Mouse (Mus musculus) retina, embryonic 14.5 days (tissue): ENCODE data around the gene Slc6a17.

Experiments used
- DNase-seq: peaks from one replicate; pipeline ENCODE4 v3.0.0-alpha.2; 2015; ENCODE audit warnings: low spot score

The Slc6a17 gene

GRCm38 (mm10) chr3:107517631-107518108 lies at the start of gene Slc6a17:
TSS of gene Slc6a17 (minus strand) at chr3:107518018.
- DNase-seq = peak; percentile 74

DNA sequence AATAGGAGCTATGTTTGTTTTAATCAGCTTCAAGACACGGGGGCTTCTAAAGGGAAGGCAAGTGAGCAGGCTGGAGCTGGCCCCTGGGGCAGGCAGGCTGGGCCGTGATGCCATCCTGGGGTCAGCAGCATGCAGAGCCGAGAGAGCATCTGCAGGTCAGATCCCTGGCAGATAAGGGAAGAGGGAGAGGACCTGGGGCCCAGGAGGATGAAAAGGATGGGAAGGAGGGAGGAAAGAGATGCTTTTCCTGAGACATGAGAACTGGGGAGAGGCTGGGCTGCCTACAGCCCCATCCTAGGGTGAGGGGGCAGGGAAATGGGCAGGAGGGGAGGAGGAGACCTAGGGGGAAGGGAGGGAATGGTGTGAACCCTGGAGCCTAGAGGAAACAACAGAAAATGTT lies 47.5 kb upstream of the Slc6a17 start:
- no peak for DNase-seq

GRCm38 (mm10) chr3:107563880-107564279 lies 46.1 kb upstream of the Slc6a17 start:
- DNase-seq = no peak

GRCm38 (mm10) chr3:107562591-107562990 lies 44.8 kb upstream of the Slc6a17 start:
- DNase-seq = no peak

DNA sequence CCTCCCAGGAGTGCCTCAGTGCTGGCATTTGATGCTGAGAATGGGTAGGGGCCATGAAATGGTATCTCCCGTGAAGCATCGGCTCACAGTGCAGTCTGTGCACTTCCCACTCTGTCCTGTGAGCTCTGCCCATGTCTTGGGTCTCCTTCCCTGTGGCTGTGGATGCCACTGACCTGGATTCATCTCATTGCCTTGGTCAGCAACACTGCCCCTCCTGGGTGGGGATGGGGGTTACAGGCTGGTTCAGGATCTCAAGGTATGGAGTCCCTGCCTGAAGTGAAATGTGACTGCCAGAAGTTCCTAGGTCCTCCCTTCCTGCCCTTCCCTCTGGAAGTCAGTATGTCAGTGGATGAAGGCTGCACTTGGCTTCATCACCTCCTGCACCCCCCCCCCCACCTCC lies 44.3 kb upstream of the Slc6a17 start:
- DNase-seq = no peak

GRCm38 (mm10) chr3:107559183-107559582 lies 41.4 kb upstream of the Slc6a17 start:
- peak; percentile 81 for DNase-seq

- DNase-seq = no peak
Observed at GRCm38 (mm10) chr3:107558740-107559139, 40.9 kb upstream of the Slc6a17 start.

GRCm38 (mm10) chr3:107554842-107555241 lies 37.0 kb upstream of the Slc6a17 start, which contains the start of gene Ubl4b:
TSS of gene Ubl4b (minus strand) at chr3:107555073.
- DNase-seq = no peak

- DNase-seq = peak; percentile 81
Observed at GRCm38 (mm10) chr3:107550409-107551049, 32.7 kb upstream of the Slc6a17 start.

- no peak for DNase-seq
Observed at GRCm38 (mm10) chr3:107546956-107547355, 29.1 kb upstream of the Slc6a17 start.

DNA sequence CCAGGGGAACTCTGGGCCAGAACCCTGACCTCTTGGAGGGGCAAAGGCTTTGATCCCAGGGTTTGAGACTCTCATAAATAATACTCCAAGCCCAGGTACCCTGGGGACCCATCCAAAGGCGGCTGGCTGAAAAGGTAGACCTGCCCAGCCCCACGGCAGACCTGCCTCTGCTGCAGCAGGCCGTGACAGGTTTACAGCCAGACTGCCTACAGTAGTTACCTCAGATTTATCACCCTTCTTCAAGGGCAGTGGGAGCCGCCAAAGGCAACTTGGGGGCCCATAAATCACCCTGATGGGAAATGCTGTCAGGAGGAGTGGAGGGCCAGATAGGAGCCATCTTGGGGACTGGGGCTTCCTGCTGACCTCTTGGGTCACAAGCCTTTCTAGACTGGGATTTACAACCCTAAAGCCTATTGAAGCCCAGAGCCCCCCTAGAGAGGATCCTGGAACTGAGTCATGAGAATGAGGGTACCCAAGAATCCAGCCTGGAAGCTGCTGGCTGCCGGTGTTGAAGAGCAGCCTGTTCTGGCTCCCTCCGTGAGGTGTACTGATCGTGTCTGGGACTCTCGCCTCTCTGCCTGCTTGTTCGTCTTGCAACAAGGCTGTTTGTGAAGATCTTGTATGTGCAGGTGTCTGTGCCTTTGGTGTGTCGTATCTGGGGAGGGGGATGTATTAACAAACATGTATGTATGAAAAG lies 28.0 kb upstream of the Slc6a17 start:
- no peak for DNase-seq

GRCm38 (mm10) chr3:107545278-107545677 lies 27.5 kb upstream of the Slc6a17 start:
- DNase-seq = no peak

DNA sequence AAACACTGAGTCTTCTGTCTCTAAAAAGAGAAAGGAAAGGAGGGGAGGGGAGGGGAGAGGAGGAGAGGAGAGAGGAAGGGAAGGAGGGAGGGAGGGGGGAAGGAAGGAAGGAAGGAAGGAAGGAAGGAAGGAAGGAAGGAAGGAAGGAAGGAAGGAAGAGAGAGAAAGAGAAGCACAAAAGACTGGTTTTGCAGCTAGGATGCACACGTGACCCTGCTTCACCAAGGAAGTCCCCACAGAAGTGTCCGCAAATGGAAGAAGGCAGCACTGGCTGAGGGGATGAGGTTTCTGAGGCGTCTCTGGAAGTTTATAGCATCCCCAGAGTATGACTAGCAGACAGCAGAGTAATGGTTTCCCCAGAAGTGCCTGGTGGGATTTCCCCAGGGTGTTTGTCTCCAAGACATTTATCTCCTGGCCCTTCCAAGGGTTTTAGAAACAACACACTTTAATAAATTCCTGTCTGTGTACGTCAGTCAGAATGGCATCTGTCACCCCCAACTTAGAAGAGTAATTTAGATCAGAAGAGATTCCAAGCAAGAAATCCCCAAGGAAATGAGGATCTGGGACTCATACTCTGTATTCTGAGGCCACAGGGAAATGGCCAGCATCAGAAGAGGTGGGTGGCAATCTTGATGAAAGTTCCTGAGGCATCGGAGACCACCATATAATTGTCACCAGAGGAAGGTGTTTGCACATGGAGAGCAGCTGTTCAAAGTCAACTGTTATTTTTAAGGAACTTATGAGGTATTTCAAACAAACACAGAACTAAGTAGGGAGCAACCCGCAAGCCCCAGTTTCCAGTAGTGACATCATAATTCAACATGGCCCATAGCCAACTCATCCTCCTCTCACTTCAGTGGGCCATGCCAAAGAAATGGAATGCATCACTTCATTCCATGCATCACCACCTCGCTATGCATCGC lies 25.6 kb upstream of the Slc6a17 start:
- no peak for DNase-seq

- no peak for DNase-seq
Observed at GRCm38 (mm10) chr3:107542584-107542983, 24.8 kb upstream of the Slc6a17 start.

GRCm38 (mm10) chr3:107537504-107537889 lies 19.7 kb upstream of the Slc6a17 start:
- no peak for DNase-seq

DNA sequence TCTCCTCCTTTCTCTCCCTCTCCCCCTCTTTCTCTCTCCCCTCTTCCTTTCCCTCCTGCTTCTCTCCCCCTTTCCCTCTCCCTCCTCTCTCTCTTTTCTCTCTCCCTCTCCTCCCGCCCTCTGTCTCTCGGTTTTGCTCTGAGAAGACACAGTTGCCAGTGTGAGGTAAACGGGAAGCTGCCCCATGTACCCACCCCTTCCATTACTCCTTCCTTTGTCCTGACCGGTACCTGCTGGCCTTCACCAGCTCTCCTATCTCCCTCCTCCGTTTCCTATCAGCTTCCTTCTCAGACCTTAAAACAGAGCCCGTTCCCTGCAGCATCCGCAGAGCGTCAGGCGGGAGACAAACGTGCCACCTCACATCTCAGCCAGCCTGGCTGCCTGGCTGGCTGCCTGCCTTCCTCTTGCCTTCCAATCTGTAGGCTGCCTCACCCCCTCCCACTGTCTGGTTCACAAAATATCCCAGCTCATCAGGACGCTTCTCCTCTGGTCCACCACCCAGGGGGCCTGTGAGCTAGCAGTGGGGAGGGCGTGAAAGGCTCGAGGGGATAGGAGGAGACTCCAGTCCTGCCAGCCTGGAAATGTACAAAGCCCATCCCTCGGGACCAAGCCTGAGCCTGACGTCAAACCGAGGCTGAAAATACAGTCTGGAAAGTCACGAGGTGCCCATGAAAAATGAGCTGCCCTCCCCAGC lies 19.1 kb upstream of the Slc6a17 start:
- DNase-seq = peak; percentile 58

- DNase-seq = no peak
Observed at GRCm38 (mm10) chr3:107534951-107535350, 17.1 kb upstream of the Slc6a17 start.

DNA sequence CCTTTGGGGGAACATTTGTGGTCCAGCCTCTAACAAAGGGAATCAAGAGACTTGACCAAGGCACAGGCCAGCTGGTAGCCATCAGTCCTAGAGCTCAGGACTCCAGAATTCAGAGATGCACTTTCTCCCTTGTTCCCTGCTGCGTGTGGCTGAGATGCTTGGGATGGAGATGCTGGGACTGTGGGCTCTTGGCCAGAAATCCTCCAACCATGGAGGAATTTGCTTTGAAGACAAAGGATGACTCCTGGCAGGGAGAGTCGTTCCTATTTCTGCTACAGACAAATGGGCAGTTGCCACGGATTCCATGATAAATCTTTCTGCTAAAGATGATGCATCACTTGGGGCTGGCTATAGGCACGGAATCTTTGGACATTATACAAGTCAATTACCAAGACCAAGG lies 15.7 kb upstream of the Slc6a17 start:
- no peak for DNase-seq

GRCm38 (mm10) chr3:107530581-107530980 lies 12.8 kb upstream of the Slc6a17 start:
- DNase-seq = no peak

DNA sequence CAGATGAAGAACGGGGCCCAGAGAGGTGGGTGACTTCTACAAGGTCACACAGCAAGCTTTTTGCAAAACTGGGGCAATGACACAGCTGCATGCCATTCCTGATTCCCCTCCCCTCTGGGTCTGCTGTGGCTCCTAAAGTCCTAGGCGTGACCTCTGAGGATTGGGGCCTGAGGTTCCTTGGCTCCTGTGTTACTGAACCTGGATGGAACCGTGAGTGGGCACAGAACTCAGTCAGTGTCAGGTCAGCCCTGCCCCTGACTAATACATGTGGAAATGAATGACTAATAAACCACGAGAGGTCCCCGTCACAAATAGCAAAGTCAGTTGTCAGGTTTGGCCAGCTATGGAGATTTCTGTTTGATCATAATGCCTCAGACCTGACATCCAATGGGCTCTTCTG lies 11.4 kb upstream of the Slc6a17 start:
- DNase-seq = no peak

GRCm38 (mm10) chr3:107528401-107529118 lies 10.7 kb upstream of the Slc6a17 start:
- peak; percentile 69 for DNase-seq
